Mouse (Mus musculus) myocyte (in vitro differentiated cells): ENCODE data around the gene Vgll4. TPM values are rescaled to one million over a fixed set of nuclear protein-coding genes. Genes with fewer than 3 reads are reported as not detected.

Experiments
- H3K27me3 ChIP-seq: one replicate; pipeline ENCODE4 v1.6.1; 2011; ENCODE audit not compliant: control insufficient read depth, insufficient read depth, insufficient read length
- H3K36me3 ChIP-seq: one replicate; pipeline ENCODE4 v1.6.1; 2011; ENCODE audit not compliant: control insufficient read depth, insufficient read depth
- H3K4me2 ChIP-seq: one replicate; pipeline ENCODE4 v1.6.1; 2011; ENCODE audit warnings: low read depth, control low read depth
- H3K4me3 ChIP-seq: one replicate; pipeline ENCODE4 v1.5.1; 2011; ENCODE audit warnings: mild to moderate bottlenecking, control low read depth, moderate library complexity
- H3K79me2 ChIP-seq: one replicate; pipeline ENCODE4 v1.6.1; 2011; ENCODE audit not compliant: control insufficient read depth, insufficient read depth
- H3ac ChIP-seq: one replicate; pipeline ENCODE4 v1.6.1; 2011; ENCODE audit not compliant: control insufficient read depth, insufficient read length
- CEBPB ChIP-seq: IDR thresholded peaks from 2 replicates; pipeline ENCODE4 v1.6.1; 2011; ENCODE audit warnings: mild to moderate bottlenecking, moderate library complexity; ENCODE audit not compliant: poor library complexity, insufficient read depth, severe bottlenecking
- E2F4 ChIP-seq: IDR thresholded peaks from one replicate; pipeline ENCODE4 v1.6.1; 2011; ENCODE audit warnings: mild to moderate bottlenecking, control low read depth, moderate library complexity; ENCODE audit not compliant: insufficient read depth
- MAX ChIP-seq: IDR thresholded peaks from one replicate; pipeline ENCODE4 v1.6.1; 2011; ENCODE audit warnings: low read depth, mild to moderate bottlenecking, control low read depth
- MYOD1 ChIP-seq, 3 experiments: IDR thresholded peaks; one replicate each; pipeline ENCODE4 v1.6.1; 2011; ENCODE audit warnings: control low read depth in 2 of 3, low read depth in 2 of 3, mild to moderate bottlenecking in 2 of 3, moderate library complexity in 1 of 3; ENCODE audit not compliant: insufficient read length in 2 of 3, control insufficient read depth in 1 of 3
- MYOG ChIP-seq, 3 experiments: IDR thresholded peaks; one replicate each; pipeline ENCODE4 v1.6.1; 2011; ENCODE audit warnings: control low read depth in 2 of 3, low read depth in 2 of 3, mild to moderate bottlenecking in 2 of 3; ENCODE audit not compliant: insufficient read length in 2 of 3, control insufficient read depth in 1 of 3, insufficient read depth in 1 of 3
- POLR2A ChIP-seq: IDR thresholded peaks from one replicate; pipeline ENCODE4 v1.6.1; 2011; ENCODE audit warnings: low read depth, mild to moderate bottlenecking, control low read depth, moderate library complexity; ENCODE audit not compliant: insufficient read length
- POLR2AphosphoS2 ChIP-seq: IDR thresholded peaks from one replicate; pipeline ENCODE4 v1.6.1; 2011; ENCODE audit warnings: low read depth, control low read depth; ENCODE audit not compliant: insufficient read length
- REST ChIP-seq: IDR thresholded peaks from one replicate; pipeline ENCODE4 v1.6.1; 2011; ENCODE audit warnings: mild to moderate bottlenecking, control low read depth, moderate library complexity; ENCODE audit not compliant: insufficient read depth, insufficient read length
- SRF ChIP-seq: IDR thresholded peaks from one replicate; pipeline ENCODE4 v1.6.1; 2011; ENCODE audit warnings: low read depth; ENCODE audit not compliant: control insufficient read depth, insufficient read length
- TCF12 ChIP-seq: IDR thresholded peaks from one replicate; pipeline ENCODE4 v1.6.1; 2011; ENCODE audit warnings: mild to moderate bottlenecking, control low read depth; ENCODE audit not compliant: poor library complexity, insufficient read depth, severe bottlenecking
- TCF3 ChIP-seq: IDR thresholded peaks from one replicate; pipeline ENCODE4 v1.6.1; 2011; ENCODE audit warnings: low read depth, control low read depth; ENCODE audit not compliant: insufficient read length
- USF1 ChIP-seq: IDR thresholded peaks from one replicate; pipeline ENCODE4 v1.6.1; 2011; ENCODE audit warnings: low read depth, mild to moderate bottlenecking, control low read depth, moderate library complexity
- polyA plus RNA-seq: library from polyadenylated mRNA; unstranded; fragments of >200 nt; fragmentation: generic; extraction: Trizol; gene quantifications from one replicate; pipeline ENCODE4 v1.2.1, GENCODE M21; 2012; ENCODE audit warnings: missing spikeins

Gene Vgll4
- polyA plus RNA-seq, 1 experiment = 21.1 TPM

GRCm38 (mm10) chr6:114944456-114945438 is 25.0 kb downstream of the Vgll4 start:
- no peaks in the 10 kb centered on the region for H3K27me3 ChIP-seq
- H3K79me2 ChIP-seq = no peaks in the 10 kb centered on the region
- H3ac ChIP-seq = no peak overlapping the region
- TF ChIP-seq TCF3 = no peak
- no peak for TF ChIP-seq E2F4
- TF ChIP-seq USF1 = no peak
- no peak for TF ChIP-seq CEBPB
- no peak for TF ChIP-seq POLR2A
- TF ChIP-seq SRF = no peak
- no peak for TF ChIP-seq REST
- no peak overlapping the region for H3K4me2 ChIP-seq
- no peaks in the 10 kb centered on the region for H3K36me3 ChIP-seq
- no peak overlapping the region for H3K4me3 ChIP-seq

DNA sequence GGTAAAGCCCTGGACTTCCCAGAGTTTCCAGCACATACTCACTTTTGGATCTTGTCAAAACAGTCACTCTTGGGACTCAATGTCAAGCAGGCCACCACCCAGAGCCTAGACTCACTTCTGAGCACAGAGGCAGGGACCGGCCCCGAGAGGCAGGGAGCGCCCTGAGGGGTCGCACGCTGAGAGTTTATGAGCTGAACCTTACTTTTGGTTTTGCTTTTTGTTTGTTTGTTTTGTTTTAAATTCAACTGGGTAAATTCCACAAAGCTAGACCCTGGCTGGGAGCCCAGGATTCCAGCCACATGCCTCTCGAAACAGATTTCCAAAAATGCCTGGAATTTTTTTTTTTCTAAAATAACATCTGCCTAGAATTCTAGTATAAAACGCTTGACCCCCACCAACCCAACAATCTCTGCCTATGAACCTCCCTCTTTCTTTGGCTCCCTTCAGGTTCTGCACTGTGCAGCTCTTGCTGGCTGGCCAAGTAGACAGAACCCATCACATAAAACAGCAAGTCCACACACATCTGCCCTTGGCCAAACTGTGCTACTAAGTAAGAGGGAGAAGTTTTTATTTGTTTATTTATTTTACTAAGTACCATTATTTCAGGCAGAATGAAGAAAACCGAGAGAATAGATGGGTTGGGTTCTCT is 28.5 kb downstream of the Vgll4 start:
- Histone ChIP-seq H3K4me3 (no peak overlapping the region), H3ac (no peak overlapping the region), H3K27me3 (no peaks in the 10 kb centered on the region), H3K4me2 (peak overlapping the region; percentile 30), H3K36me3 (no peaks in the 10 kb centered on the region), H3K79me2 (no peaks in the 10 kb centered on the region)
- no peak for TF ChIP-seq TCF12
- no peak for TF ChIP-seq TCF3
- no peak for TF ChIP-seq CEBPB
- TF ChIP-seq MYOD1 (IDR thresholded peaks at IDR 0.05; ENCODE audit: control insufficient read depth in 1 of 3, insufficient read length in 2 of 3, low read depth in 2 of 3) = no peak
- no peak for TF ChIP-seq MAX

- Histone ChIP-seq H3ac (no peak overlapping the region), H3K27me3 (no peaks in the 10 kb centered on the region), H3K4me2 (no peak overlapping the region), H3K4me3 (no peak overlapping the region), H3K36me3 (no peaks in the 10 kb centered on the region), H3K79me2 (no peaks in the 10 kb centered on the region)
- TF ChIP-seq MYOG (IDR thresholded peaks at IDR 0.05; ENCODE audit: control insufficient read depth in 1 of 3, insufficient read depth in 1 of 3, insufficient read length in 2 of 3, low read depth in 2 of 3) (peak in 1 of 3 experiments; percentile 26), REST (no peak)
These were observed 30.1 kb downstream of the Vgll4 start for GRCm38 (mm10) chr6:114939666-114940065.

DNA sequence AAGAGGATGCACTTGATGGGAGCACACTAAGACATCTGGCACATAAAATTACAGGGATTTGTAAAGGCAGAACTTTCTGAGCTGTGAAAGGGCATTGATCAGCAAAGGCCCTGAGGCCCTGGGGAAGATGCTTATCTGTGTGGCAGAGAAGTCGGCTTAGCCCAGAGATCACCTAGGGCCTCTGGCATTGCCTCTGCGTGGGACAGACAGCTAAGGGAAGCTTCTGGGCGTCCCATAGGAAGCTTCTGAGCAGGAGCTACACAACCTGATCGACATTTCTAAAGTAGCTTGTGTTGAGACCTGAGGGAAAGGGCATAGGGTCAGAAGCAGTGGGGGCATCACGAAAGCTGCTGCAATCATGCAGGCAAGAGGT is 32.9 kb downstream of the Vgll4 start:
- no peaks in the 10 kb centered on the region for H3K27me3 ChIP-seq
- H3K79me2 ChIP-seq = no peaks in the 10 kb centered on the region
- H3ac ChIP-seq = no peak overlapping the region
- no peaks in the 10 kb centered on the region for H3K36me3 ChIP-seq
- no peak overlapping the region for H3K4me3 ChIP-seq
- TF ChIP-seq MYOD1 (IDR thresholded peaks at IDR 0.05; ENCODE audit: control insufficient read depth in 1 of 3, insufficient read length in 2 of 3, low read depth in 2 of 3) (no peak), USF1 (no peak), CEBPB (no peak), MAX (no peak), TCF3 (no peak), TCF12 (no peak), E2F4 (no peak), POLR2A (no peak), SRF (no peak), MYOG (IDR thresholded peaks at IDR 0.05; ENCODE audit: control insufficient read depth in 1 of 3, insufficient read depth in 1 of 3, insufficient read length in 2 of 3, low read depth in 2 of 3) (no peak), POLR2AphosphoS2 (no peak), REST (no peak)
- no peak overlapping the region for H3K4me2 ChIP-seq

- H3K4me2 ChIP-seq = no peak overlapping the region
- no peak for TF ChIP-seq MYOG (IDR thresholded peaks at IDR 0.05; ENCODE audit: control insufficient read depth in 1 of 3, insufficient read depth in 1 of 3, insufficient read length in 2 of 3, low read depth in 2 of 3)
- TF ChIP-seq TCF12 = no peak
- TF ChIP-seq MYOD1 (IDR thresholded peaks at IDR 0.05; ENCODE audit: control insufficient read depth in 1 of 3, insufficient read length in 2 of 3, low read depth in 2 of 3) = no peak
- no peak for TF ChIP-seq CEBPB
- no peak for TF ChIP-seq TCF3
- no peak for TF ChIP-seq USF1
- TF ChIP-seq REST = no peak
- no peak for TF ChIP-seq POLR2AphosphoS2
- TF ChIP-seq E2F4 = no peak
- no peak for TF ChIP-seq SRF
- no peak for TF ChIP-seq POLR2A
- TF ChIP-seq MAX = no peak
- no peak overlapping the region for H3ac ChIP-seq
- no peaks in the 10 kb centered on the region for H3K79me2 ChIP-seq
- no peaks in the 10 kb centered on the region for H3K36me3 ChIP-seq
- H3K4me3 ChIP-seq = no peak overlapping the region
- no peaks in the 10 kb centered on the region for H3K27me3 ChIP-seq
These were observed 33.4 kb downstream of the Vgll4 start for GRCm38 (mm10) chr6:114936297-114936940.
